Mouse (Mus musculus) midbrain, embryonic 15.5 days (tissue): ENCODE measurements at regions not wholly inside any gene's neighbourhood (a gene's known extent, or its start where the extent isn't known, plus 50 kb on each side); places are given as distances from the start of the nearest gene placed in this dataset.
"Not testable (repeated sequence)": the region's sequence is repeated elsewhere in the genome, so short reads cannot be mapped to it uniquely, and the experiment has no call there.

Experiments
- ATAC-seq: fragments of 200-750 bp; cut with Nextera tagmentation; replicated peaks from 2 replicates; pipeline ENCODE4 v1.8.0; 2017; ENCODE audit warnings: moderate TSS enrichment
- H3K27ac ChIP-seq: fragments of 300-500 bp; sonication (generic); 2 replicates; pipeline ENCODE4 v1.5.1; 2015; ENCODE audit warnings: mild to moderate bottlenecking, inconsistent platforms
- H3K27me3 ChIP-seq: fragments of 300-500 bp; sonication (generic); replicated peaks from 2 replicates; pipeline ENCODE4 v1.6.1; 2015; ENCODE audit warnings: inconsistent platforms
- H3K36me3 ChIP-seq: fragments of 300-500 bp; sonication (generic); replicated peaks from 2 replicates; pipeline ENCODE4 v1.6.1; 2015; ENCODE audit warnings: inconsistent platforms
- H3K4me1 ChIP-seq: fragments of 300-500 bp; sonication (generic); 2 replicates; pipeline ENCODE4 v1.6.1; 2015; ENCODE audit warnings: inconsistent platforms
- H3K4me2 ChIP-seq: fragments of 300-500 bp; sonication (generic); 2 replicates; pipeline ENCODE4 v1.6.1; 2015; ENCODE audit warnings: inconsistent platforms, mild to moderate bottlenecking, moderate library complexity
- H3K4me3 ChIP-seq: fragments of 300-500 bp; sonication (generic); 2 replicates; pipeline ENCODE4 v1.5.1; 2015; ENCODE audit warnings: mild to moderate bottlenecking, inconsistent platforms
- H3K9ac ChIP-seq: fragments of 300-500 bp; sonication (generic); 2 replicates; pipeline ENCODE4 v1.6.1; 2015; ENCODE audit warnings: mild to moderate bottlenecking, inconsistent platforms
- H3K9me3 ChIP-seq: fragments of 300-500 bp; sonication (generic); 2 replicates; pipeline ENCODE4 v1.6.1; 2016; ENCODE audit warnings: inconsistent platforms
- WGBS: fragments of 180-500 bp; shearing (Covaris S2); methylation state at CpG from one replicate; pipeline ENCODE4 v1.1.7; 2015; ENCODE audit warnings: mixed read lengths; 5-methylcytosine and 5-hydroxymethylcytosine counted together

- Histone ChIP-seq H3K9me3 (no peaks in the 10 kb centered on the region), H3K36me3 (no peaks in the 10 kb centered on the region), H3K9ac (no peak overlapping the region), H3K4me1 (no peaks in the 10 kb centered on the region), H3K27me3 (no peaks in the 10 kb centered on the region), H3K4me2 (no peak overlapping the region), H3K27ac (no peak overlapping the region), H3K4me3 (no peak overlapping the region)
- no peak for ATAC-seq
- 27% methylated on average over 6 of the region's 6 CpGs for WGBS
Measured at GRCm38 (mm10) chr5:60228966-60229365, 1579.7 kb upstream of the G6pd2 start.

- ATAC-seq = peak; percentile 62; the same call in 1 of the 2 replicates
- H3K9ac ChIP-seq, H3K27ac ChIP-seq, H3K27me3 ChIP-seq, H3K36me3 ChIP-seq, H3K4me1 ChIP-seq, H3K9me3 ChIP-seq: not testable (repeated sequence)
- H3K4me3 ChIP-seq = peak overlapping the region; percentile 19
- WGBS = 17% methylated on average over 30 of the region's 30 CpGs
- H3K4me2 ChIP-seq = peak overlapping the region; percentile 43
Measured at GRCm38 (mm10) chr5:60231232-60231891, 1577.3 kb upstream of the G6pd2 start.

GRCm38 (mm10) chr5:60244185-60244584, 1564.4 kb upstream of the G6pd2 start:
- no peak overlapping the region for H3K27ac ChIP-seq
- no peaks in the 10 kb centered on the region for H3K4me1 ChIP-seq
- no peak overlapping the region for H3K4me3 ChIP-seq
- no peak overlapping the region for H3K9ac ChIP-seq
- WGBS = 89% methylated on average over 2 of the region's 2 CpGs
- H3K27me3 ChIP-seq = no peaks in the 10 kb centered on the region
- no peaks in the 10 kb centered on the region for H3K9me3 ChIP-seq
- ATAC-seq = no peak
- H3K4me2 ChIP-seq = no peak overlapping the region
- no peaks in the 10 kb centered on the region for H3K36me3 ChIP-seq

DNA sequence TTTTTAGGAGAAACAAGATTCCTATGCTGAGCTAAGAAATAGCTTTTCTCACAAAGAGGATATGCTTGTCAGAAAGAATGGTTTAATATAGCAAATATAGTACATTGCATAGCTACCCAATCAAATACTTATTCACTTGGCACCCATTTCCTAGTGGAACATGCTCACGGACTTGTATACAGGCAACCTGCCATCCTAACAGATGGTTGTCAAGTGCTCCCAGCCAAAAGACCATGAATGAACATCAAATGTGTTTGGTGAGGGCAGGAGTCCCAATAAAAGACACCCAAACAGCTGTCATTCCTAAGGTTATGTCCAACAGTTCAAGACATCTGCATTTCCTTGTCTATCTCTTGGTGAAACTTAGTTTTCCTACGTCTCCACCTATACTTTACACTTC, 1531.9 kb upstream of the G6pd2 start:
- Histone ChIP-seq H3K9me3 (no peaks in the 10 kb centered on the region), H3K4me1 (no peaks in the 10 kb centered on the region), H3K4me3 (no peak overlapping the region), H3K4me2 (no peak overlapping the region), H3K27me3 (no peaks in the 10 kb centered on the region), H3K27ac (no peak overlapping the region), H3K36me3 (no peaks in the 10 kb centered on the region), H3K9ac (no peak overlapping the region)
- ATAC-seq = no peak
- WGBS = 87% methylated on average over 2 of the region's 2 CpGs
